Mouse (Mus musculus) granulocyte monocyte progenitor cell, adult 5-6 weeks (primary cell): ENCODE measurements around the gene Zscan26. TPM values are rescaled to one million over a fixed set of nuclear protein-coding genes. Genes with fewer than 3 reads are reported as not detected.

Source experiments
- ATAC-seq: replicated peaks from 2 replicates; pipeline ENCODE4 v1.8.0; 2016; ENCODE audit warnings: mild to moderate bottlenecking, moderate TSS enrichment, inconsistent platforms; ENCODE audit not compliant: poor library complexity, severe bottlenecking
- total RNA-seq, 2 experiments: library from RNA; stranded (forward) in 1 of 2; stranded (reverse) in 1 of 2; fragments of 200-712, 200-1000 nt in 1 of 2; fragments of >200 nt in 1 of 2; fragmentation: Nextera tagmentation in 1 of 2; gene quantifications; 2 replicates each; pipeline ENCODE4 v1.2.3; 2014 to 2017

Gene Zscan26
- total RNA-seq, 2 experiments from 2014 or later, result 18.7 to 21.5 TPM

DNA sequence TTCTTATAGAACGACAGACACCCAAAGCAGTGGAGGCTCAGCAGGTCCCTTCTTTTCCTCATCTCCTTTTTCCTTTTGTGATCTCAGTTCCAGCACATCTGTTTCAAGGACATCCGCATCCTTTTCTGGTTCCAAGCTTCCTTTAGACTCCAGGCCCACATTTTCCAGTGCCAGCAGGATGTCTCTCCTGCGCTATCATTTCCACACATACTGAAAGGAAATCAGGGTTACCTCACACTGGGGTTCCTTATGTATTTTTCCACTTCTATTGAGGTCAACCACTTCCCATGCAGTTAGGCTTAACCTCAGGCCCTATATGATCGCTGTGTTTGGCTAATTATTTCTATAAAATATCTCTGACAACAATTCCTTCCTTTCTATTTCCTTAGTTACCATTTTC is 18.1 kb downstream of the Zscan26 start:
- ATAC-seq, result no peak; the same call in 1 of the 2 replicates

GRCm38 (mm10) chr13:21427631-21428030 is 25.9 kb downstream of the Zscan26 start:
- ATAC-seq, result no peak

GRCm38 (mm10) chr13:21423301-21423700 is 30.2 kb downstream of the Zscan26 start:
- no peak for ATAC-seq

- no peak for ATAC-seq
Observed at GRCm38 (mm10) chr13:21418865-21419264, 34.7 kb downstream of the Zscan26 start.

- ATAC-seq, result no peak
Observed at GRCm38 (mm10) chr13:21417298-21418010, 36.1 kb downstream of the Zscan26 start.

DNA sequence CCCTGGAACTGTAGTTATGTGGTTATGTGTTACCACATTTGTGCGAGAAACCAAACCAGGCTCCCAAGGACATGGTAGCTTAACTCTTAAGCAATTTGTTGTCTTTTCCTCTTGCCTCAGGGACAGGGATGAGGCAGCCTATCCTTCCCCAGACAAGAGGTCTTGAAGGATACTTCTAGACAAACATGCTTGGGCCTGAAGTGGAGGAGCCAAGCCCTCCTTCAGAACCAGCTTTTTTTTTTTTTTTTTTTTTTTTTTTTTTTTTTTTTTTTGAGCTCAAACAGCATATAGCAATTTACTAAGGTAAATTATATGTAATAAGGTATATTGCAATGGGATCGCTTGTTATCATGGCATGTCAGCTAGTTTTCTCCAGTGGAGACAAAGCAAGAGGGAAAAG is 37.8 kb downstream of the Zscan26 start:
- ATAC-seq, result no peak; the same call in 1 of the 2 replicates

DNA sequence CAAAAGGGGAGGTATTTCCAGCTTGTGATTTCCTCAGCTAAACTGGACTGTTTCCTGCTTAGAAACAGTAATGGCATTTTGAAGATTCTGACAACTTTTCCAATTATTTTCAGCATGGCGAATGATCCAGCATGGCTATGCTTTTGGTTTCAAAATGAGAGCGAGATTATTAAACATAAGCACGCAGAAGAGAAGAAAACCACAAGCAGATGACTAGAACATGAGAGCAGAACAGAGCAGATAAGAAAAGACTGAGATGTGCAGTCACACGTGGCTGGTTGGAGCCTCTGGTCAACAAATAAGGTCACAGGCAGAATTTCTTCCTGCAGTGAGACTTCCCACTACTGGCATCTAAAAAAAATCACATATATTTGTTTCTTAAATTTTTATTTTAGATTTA is 38.3 kb downstream of the Zscan26 start:
- no peak for ATAC-seq

DNA sequence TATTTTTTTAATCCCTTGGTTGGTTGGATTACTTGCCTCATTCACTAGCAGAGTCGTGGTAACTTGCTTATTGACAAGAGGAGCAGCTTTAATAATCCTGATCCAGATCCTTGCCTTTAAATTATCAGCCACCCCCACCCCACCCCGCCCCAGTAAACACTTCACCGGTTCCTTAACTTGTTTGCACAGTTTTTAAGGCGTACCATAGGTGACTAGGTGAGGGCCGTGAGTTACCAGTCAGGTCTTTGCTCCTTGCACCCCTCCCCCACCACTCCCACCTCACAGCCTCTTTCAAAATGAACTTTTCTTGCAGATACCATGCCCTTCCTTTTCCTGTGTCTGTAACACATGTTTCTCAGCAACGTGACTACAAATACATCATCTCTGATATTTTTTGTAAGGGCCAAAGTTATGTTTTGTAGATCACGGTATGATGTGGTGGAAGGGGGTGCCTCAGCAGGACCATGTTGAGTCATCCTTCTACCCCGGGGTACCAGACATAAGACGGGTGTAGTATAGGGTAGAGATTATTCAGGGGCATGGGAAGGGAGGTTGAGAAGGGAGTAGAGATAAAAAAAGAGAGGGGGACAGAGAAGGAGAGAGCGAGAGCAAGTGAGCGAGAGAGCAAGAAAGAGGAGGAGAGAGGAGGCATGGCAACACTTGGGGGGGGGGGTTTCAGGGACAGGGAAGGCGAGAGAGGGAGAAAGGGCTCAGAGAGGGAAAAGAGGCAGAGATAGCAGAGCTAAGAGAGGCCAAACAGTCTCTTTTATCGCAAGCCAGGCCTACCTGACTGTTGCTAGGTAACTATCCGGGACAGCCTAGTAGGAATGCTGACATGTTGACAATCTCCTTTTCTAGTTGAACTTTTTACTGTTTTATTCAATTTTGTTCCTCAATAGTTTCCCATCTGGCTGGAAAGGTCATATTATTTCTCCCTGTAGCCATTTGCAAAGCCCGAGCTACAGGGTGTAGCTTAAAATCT is 39.0 kb downstream of the Zscan26 start:
- no peak for ATAC-seq

DNA sequence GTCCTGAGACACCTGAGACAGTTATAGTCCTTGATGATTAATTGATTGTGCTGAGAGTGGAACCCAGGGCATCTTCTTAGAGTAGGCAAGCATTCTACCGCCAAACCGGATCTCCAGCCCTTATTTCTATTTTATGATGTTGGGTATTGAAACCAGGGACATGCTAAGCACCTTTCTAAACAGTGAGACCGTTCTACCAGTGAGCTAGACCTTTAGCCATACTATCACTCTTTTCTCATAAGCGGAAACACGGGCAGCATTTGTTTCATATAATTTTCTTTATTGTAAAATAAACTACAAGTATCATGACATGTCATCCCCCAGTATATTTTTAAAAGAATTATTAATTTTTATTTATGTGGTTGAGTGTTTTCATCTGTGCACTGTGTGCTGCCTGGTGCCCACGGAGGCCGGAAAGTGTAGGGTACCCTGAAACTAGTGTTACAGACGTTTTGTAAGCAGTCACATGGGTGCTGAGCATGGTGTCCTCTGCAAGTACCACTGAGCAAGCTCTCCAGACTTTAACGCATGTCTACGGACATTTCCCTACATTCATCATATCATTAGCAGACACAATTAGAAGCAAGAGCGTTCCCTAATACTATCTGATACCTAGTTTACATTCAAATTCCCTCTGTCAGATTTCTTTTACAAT is 44.6 kb downstream of the Zscan26 start:
- no peak for ATAC-seq

DNA sequence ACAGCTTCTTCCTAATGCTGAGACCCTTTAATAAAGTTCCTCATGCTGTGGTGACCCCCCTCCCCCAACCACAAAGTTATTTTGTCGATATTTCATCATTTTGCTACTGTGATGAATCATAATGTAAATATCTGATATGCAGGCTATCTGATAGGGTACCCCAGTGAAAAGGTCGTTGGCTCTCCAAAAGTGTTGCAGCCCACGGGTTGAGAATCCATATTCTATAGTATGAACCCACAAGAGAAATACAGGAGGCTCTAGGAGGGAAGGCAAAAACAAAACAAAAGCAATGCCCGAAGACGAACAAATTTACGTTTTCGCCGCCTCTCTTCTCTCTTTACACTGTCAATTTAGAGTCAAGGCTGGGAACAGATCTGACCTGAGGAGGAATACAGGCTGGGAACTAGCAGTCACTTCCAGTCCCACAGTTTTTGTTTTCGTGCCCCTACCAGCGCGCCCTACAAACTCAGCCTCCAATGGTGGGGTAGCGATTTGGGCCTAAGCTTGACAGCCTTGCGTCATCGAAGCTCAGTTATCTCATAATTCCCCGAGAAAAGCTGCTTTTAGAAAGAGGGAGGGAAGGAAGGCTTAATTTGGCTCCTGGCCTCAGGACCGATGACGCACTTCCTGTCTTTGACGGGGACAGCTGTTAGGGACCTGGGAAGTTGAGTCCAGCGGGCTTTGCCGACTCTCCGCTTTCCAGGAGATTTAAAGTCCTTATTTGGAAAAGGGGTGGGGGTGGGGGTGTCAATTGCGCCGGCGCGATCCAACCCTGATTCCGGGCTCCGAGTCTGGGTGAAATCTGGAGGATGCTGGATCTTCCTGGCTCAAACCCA is 45.3 kb downstream of the Zscan26 start:
- ATAC-seq, result peak; percentile 93

- ATAC-seq, result no peak
Observed at GRCm38 (mm10) chr13:21407341-21407740, 46.2 kb downstream of the Zscan26 start.

- ATAC-seq, result 0 out of 2 replicates have a peak, but pooled peaks have one; percentile 14
Observed at GRCm38 (mm10) chr13:21402848-21403247, 50.7 kb downstream of the Zscan26 start.

- ATAC-seq, result peak; percentile 98
Observed at GRCm38 (mm10) chr13:21402287-21402846, 51.2 kb downstream of the Zscan26 start, which contains the start of gene Zkscan3. TSS of gene Zkscan3 (minus strand) at chr13:21402755.

- ATAC-seq, result peak; percentile 40; the same call in 1 of the 2 replicates
Observed at GRCm38 (mm10) chr13:21401636-21402286, 51.8 kb downstream of the Zscan26 start.

- ATAC-seq, result no peak
Observed at GRCm38 (mm10) chr13:21401166-21401565, 52.4 kb downstream of the Zscan26 start.

- ATAC-seq, result no peak
Observed at GRCm38 (mm10) chr13:21397486-21397885, 56.0 kb downstream of the Zscan26 start.

GRCm38 (mm10) chr13:21396048-21396447 is 57.5 kb downstream of the Zscan26 start:
- ATAC-seq, result peak; percentile 80

DNA sequence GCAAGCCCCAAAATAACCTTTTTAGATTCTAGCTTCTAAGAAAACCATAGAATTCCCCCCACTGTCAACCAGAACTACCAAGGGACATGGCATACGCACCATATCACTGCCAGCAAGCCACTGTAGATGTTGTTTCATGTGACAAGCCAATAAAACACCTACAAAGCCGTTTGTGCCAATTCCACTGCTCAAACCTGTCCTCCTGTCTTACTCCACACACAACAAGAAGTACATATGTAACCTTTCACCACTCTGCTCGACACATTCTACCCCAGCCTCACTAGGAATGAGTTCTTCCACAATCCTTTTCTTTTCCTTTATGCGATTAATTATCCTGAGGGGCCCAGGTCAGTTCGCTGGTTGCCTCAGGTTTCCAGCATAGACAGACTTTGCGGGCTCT is 57.9 kb downstream of the Zscan26 start:
- no peak for ATAC-seq

- ATAC-seq, result no peak
Observed at GRCm38 (mm10) chr13:21395211-21395610, 58.3 kb downstream of the Zscan26 start.
